Mouse (Mus musculus): ENCODE measurements around the gene Baiap2l1. TPM values are rescaled to one million over a fixed set of nuclear protein-coding genes. Genes with fewer than 3 reads are reported as not detected.

Baiap2l1 gene
- total RNA-seq, 2 experiments from 2014 or later: not detected

DNA sequence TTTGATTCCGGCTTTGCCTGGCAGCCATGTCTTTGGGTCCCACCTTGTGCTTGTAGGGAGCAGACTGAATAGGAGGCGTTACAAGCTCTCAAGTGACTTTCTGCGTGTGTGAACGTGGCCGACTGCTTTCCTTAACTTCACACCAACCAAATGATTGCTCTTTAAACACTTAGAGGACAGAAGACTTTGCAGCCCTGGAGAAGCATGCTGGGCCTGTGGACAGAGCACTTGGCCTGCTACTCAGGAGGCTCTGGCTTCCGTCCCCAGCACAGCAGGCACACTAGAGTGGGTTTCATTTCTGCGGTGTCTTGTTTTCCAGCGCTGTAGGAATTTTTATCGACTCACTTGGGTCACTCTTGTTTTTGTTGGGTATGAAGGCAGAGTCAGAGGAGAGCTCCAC lies 94.8 kb downstream of the Baiap2l1 start:
- ATAC-seq (replicated peaks; ENCODE audit: low FRiP score, poor library complexity, severe bottlenecking): no peak

DNA sequence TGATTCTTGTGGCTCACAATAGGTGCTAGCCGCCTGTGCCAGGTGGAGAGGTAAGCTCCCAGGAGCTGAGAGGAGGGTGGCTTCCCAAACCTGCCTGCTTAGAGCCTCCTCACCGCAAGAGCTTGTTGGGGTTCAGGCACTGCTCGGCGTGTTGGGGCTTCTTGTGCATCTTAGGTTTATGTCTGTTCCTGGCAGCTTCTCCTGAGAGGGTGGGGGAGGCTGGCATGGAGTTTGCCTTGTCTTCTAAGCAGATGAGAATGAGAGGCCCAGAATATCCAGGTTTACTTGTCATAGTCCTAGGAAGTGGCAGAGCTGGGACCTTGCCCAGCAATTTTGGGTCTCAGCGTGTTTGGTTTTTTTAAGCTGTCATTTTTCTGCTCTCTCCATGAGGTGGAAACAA lies 96.1 kb downstream of the Baiap2l1 start:
- ATAC-seq (replicated peaks; ENCODE audit: low FRiP score, poor library complexity, severe bottlenecking): no peak

GRCm38 (mm10) chr5:144261309-144261708 lies 96.6 kb downstream of the Baiap2l1 start:
- ATAC-seq (replicated peaks; ENCODE audit: low FRiP score, poor library complexity, severe bottlenecking): no peak

- no peak for ATAC-seq (replicated peaks; ENCODE audit: low FRiP score, poor library complexity, severe bottlenecking)
Observed at GRCm38 (mm10) chr5:144260464-144260863, 97.4 kb downstream of the Baiap2l1 start.

DNA sequence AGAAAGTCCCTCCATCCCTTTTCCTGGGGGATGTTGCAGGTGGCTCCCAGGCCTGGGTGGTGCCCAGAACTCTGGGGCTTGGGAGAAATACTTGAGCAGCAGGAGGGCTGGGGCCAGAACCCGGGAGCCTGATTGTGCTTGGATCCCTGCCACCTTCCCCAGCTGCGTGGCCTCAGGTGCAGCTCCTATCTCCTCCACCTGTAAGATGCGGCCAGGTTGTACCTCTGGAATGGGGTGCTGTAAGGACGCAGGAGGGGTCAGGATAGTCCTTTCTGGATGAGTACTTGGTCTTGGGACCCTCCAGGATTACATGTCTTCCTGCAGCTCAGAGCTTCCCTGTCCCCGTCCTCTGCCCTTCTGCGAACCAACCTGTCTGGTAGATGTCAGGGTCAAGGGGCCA lies 98.7 kb downstream of the Baiap2l1 start:
- ATAC-seq (replicated peaks; ENCODE audit: low FRiP score, poor library complexity, severe bottlenecking): no peak

DNA sequence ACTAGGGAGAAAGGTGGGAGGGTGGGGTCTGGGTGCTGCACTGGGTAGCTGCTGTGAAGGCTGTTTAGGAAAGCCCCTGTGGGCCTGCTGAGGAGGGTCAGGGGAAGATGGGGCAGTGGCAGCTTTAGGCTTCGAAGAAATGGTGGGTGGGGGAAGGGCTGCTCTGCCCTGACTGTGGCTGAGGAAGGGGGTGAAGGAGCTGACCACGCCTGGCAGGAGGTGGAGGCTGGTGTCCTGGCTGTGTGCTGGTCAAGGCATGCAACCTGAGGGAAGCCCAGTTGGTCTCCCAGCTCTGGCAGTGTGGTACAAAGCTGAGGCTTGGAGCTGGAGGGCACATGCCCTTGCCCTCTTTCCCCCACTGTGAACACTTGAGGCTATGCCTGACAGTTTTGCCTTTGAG lies 99.2 kb downstream of the Baiap2l1 start:
- ATAC-seq (replicated peaks; ENCODE audit: low FRiP score, poor library complexity, severe bottlenecking): no peak

GRCm38 (mm10) chr5:144258131-144258611 lies 99.7 kb downstream of the Baiap2l1 start:
- ATAC-seq (replicated peaks; ENCODE audit: low FRiP score, poor library complexity, severe bottlenecking): no peak

DNA sequence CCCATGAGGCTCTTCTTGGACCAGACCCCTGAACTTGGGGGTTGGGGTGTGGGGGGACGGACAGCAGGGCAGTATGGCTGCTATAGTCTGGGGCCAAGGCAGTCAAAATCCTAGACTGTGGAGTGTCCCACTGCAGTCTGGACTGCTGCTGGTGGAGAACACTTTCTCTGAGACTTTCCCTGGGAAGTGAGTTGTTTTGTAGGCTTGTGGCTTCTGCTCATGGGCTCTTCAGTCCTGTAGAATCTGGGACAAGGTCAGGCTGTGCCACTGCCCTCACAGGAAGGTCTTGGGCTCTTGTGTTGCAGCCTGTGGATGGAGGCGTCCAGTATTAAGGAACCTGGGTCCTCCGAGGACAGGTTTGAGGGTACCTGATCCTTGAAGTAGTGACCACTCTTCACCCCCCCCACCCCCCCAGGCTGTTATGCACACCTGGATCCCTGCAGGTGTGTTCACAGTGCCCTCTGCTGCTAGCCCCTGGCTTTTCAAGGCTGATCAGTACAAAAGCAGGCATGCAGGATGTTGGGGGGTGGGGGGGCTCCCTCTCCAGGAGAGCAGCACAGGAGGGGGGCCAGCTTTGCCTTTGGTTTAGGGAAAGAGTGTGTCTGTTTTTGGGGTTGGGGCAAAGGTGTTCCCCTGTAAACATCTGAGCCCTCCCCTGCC lies 100.3 kb downstream of the Baiap2l1 start:
- ATAC-seq (replicated peaks; ENCODE audit: low FRiP score, poor library complexity, severe bottlenecking): no peak

GRCm38 (mm10) chr5:144256888-144257287 lies 101.0 kb downstream of the Baiap2l1 start:
- no peak for ATAC-seq (replicated peaks; ENCODE audit: low FRiP score, poor library complexity, severe bottlenecking)

GRCm38 (mm10) chr5:144256541-144256870 lies 101.4 kb downstream of the Baiap2l1 start:
- ATAC-seq (replicated peaks; ENCODE audit: low FRiP score, poor library complexity, severe bottlenecking): no peak

DNA sequence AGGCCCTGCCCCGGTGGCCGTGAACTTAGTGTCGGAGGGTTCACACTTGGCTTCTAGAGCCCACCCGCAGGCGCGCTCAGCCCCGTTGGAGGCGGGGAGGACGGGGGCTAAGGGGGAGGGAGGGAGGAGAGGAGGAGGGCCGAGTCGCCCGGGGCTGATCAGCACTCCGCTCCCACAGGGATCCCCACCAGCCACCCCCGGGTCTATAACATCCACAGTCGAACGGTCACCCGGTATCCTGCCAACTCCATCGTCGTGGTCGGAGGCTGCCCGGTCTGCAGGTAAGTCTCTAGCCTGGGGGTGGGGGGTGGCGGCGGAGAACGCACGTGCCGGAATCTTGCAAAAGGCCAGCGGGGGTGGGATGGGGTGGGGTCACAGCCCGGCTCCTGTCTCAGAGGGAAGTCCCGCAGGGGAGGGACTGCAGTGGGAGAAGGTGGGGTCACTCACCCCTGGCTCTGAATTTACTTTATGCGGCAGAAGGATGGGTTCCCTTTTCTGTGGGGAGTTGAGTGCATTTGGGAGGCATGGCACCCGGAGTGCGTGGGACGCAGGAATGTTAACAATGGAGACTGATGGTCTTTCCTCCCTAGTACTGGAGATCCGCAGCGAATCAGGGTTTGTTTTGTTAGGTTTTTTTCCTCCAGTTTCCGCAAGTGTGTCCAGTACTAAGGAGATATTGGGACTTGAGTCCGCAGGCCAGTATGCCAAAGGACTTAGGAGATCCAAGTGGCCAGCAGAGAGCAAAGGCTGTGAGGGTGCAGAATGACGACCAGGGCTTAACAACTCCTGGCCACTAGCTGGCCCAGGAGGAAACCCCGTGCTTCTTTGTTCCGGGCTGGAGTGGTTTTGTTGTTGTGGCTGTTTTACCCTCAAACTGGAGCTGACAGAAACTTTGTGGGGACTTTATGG lies 102.0 kb downstream of the Baiap2l1 start:
- 0 out of 2 replicates have a peak, but pooled peaks have one; percentile 8 for ATAC-seq (replicated peaks; ENCODE audit: low FRiP score, poor library complexity, severe bottlenecking)

- peak; percentile 83 for ATAC-seq (replicated peaks; ENCODE audit: low FRiP score, poor library complexity, severe bottlenecking)
Observed at GRCm38 (mm10) chr5:144254811-144255631, 102.9 kb downstream of the Baiap2l1 start.

DNA sequence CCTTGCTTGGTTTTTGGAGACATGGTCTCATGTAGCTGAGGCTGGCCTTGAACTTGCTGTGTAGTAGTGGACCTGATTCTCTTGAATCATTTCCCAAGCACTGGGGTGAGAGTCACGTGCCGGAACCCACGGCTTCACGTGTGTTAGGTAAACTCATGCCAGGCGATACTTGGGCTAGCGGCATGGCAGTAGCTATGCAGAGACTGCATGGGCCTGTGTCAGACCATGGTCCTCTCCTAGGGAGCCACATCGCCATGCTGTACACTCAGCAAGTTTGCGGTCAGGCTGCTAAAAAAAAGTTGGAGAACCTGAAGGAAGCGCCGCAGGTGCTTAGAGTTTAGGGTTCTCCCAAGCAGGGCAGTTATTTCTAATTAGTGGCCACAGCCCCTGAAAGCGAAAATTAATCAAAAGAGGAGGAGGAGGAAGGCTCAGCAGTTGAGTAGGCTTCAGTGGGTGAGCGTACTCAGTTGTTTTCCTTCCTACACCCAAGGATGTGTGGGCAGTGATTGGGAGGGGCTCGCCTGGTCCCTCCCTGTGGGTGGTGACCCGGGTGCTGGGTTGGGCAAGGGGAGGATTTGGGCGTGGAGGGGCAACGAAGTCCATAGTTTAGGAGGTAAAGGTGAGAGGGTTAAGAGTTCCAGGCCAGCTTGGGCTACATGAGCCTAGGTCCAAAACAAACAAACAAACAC lies 103.6 kb downstream of the Baiap2l1 start:
- peak; percentile 50 for ATAC-seq (replicated peaks; ENCODE audit: low FRiP score, poor library complexity, severe bottlenecking)

DNA sequence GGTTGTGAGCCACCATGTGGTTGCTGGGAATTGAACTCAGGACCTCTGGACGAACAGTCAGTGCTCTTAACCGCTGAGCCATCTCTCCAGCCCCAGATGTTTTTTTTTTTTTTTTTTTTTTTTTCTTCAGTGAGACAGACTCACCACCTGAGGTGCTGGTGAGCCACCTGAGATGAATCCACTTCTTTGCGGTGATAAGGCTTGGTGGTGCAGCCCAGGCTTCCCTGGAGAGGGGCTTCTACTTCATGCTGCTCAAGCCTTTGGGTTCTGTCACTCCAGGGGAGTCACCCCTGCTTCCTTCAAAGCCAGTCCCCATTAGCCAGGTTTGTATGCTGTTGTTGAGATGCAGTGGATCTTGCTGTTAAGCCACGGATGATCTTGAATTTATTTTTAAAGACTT lies 104.7 kb downstream of the Baiap2l1 start:
- no peak for ATAC-seq (replicated peaks; ENCODE audit: low FRiP score, poor library complexity, severe bottlenecking)

DNA sequence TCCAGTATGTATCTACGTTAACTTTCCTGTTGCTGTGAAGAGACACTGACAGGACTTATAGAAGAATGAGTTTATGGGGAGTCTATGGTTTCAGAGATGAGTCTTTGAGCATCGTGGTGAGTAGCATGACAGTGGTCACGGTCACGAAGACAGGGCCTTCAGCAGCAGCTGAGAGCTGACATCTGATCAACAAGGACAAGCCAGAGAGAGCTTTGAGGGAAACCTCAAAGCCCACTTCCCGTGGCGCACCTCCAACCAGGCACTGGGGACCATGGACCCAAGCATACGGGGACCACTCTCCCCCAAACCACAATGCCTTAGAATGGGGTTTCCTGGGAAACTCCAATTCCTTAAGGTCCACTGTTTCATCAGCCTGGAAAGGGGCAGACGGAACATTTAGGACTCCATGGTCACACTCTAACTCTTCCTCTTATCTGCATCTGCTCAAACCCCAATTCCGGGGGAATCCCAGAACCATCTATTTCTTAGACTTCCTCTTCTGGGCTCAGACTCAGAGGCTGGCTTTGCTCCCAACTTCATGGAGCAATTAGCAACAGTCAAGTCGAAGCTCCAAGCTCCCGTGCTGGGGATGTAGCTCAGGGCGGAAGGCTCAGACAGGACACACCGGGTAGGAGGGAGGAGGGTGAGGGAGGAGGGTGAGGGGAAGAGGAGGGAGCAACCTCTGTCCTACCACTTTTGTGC lies 105.9 kb downstream of the Baiap2l1 start:
- no peak for ATAC-seq (replicated peaks; ENCODE audit: low FRiP score, poor library complexity, severe bottlenecking)

- ATAC-seq (replicated peaks; ENCODE audit: low FRiP score, poor library complexity, severe bottlenecking): no peak
Observed at GRCm38 (mm10) chr5:144249871-144250270, 108.0 kb downstream of the Baiap2l1 start.

GRCm38 (mm10) chr5:144247906-144248585 lies 109.9 kb downstream of the Baiap2l1 start:
- ATAC-seq (replicated peaks; ENCODE audit: low FRiP score, poor library complexity, severe bottlenecking): no peak

GRCm38 (mm10) chr5:144247307-144247706 lies 110.6 kb downstream of the Baiap2l1 start:
- ATAC-seq (replicated peaks; ENCODE audit: low FRiP score, poor library complexity, severe bottlenecking): no peak

DNA sequence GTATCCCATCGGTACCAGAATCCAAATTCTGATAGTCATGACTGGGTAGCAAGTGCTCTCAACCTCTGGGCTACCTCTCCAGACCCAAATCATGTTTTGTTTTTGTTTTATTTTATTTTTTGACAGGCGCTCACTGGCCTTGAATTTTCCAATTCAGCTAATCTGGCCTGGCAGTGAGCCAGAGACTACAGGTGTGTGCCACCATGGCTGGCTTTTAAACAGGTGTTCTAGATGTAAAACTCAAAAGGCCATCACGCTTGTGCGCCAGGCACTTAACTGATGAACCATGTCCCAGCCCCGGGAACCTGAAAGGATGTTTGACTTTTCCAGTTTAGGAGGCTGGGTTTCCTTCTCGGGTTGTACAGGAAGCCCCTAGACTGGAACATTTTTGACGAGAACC lies 111.2 kb downstream of the Baiap2l1 start:
- no peak for ATAC-seq (replicated peaks; ENCODE audit: low FRiP score, poor library complexity, severe bottlenecking)

Measured in erythroid progenitor cell, adult 5-6 weeks (primary cell).